Mouse (Mus musculus): ENCODE results near the gene Olfr178. TPM values are rescaled to one million over a fixed set of nuclear protein-coding genes. Genes with fewer than 3 reads are reported as not detected.

Gene Olfr178
- polyA plus RNA-seq (2014; fragmentation: Nextera tagmentation; extraction: Ambion mirVana) = not detected in 2 replicates

- Histone ChIP-seq H3K9ac (ENCODE audit: low read depth, low read length) (no peak within 1 kb of the TSS), H3K27ac (ENCODE audit: low read depth, low read length) (no peak within 1 kb of the TSS), H3K27me3 (ENCODE audit: control insufficient read depth, insufficient read depth, low read length) (no peaks in the 10 kb centered on the region), H3K36me3 (ENCODE audit: control insufficient read depth, insufficient read depth, low read length) (no peaks in the 10 kb centered on the region), H3K9me3 (replicated peaks; ENCODE audit: control insufficient read depth, low read length) (no peaks in the 10 kb centered on the region), H3K4me1 (ENCODE audit: control insufficient read depth, insufficient read depth, low read length) (no peaks in the 10 kb centered on the region), H3K4me2 (no peak within 1 kb of the TSS), H3K4me3 (ENCODE audit: low read depth, low read length) (no peak within 1 kb of the TSS)
- no peak for ATAC-seq (replicated peaks; ENCODE audit: insufficient number of reproducible peaks, low FRiP score, low TSS enrichment)
- WGBS (ENCODE audit: insufficient replicate concordance) = 78% methylated on average over 3 of the region's 3 CpGs
Measured at GRCm38 (mm10) chr16:58891963-58892362, at the start of gene Olfr178. Olfr178 (minus strand) TSS chr16:58892063.

GRCm38 (mm10) chr16:58929292-58929691 is 37.4 kb upstream of the Olfr178 start, which contains the start of gene Olfr180:
Olfr180 (minus strand) TSS chr16:58929392.
- no peaks in the 10 kb centered on the region for H3K9me3 ChIP-seq (replicated peaks; ENCODE audit: control insufficient read depth, low read length)
- H3K4me3 ChIP-seq (ENCODE audit: low read depth, low read length) = no peak within 1 kb of the TSS
- no peak within 1 kb of the TSS for H3K9ac ChIP-seq (ENCODE audit: low read depth, low read length)
- no peaks in the 10 kb centered on the region for H3K36me3 ChIP-seq (ENCODE audit: control insufficient read depth, insufficient read depth, low read length)
- H3K27ac ChIP-seq (ENCODE audit: low read depth, low read length) = no peak within 1 kb of the TSS
- no peaks in the 10 kb centered on the region for H3K4me1 ChIP-seq (ENCODE audit: control insufficient read depth, insufficient read depth, low read length)
- no peak within 1 kb of the TSS for H3K4me2 ChIP-seq
- ATAC-seq (replicated peaks; ENCODE audit: insufficient number of reproducible peaks, low FRiP score, low TSS enrichment) = no peak
- 72% methylated on average over 4 of the region's 4 CpGs for WGBS (ENCODE audit: insufficient replicate concordance)
- no peaks in the 10 kb centered on the region for H3K27me3 ChIP-seq (ENCODE audit: control insufficient read depth, insufficient read depth, low read length)

GRCm38 (mm10) chr16:58928655-58929054 is 36.8 kb upstream of the Olfr178 start, which contains the start of gene Olfr181:
Olfr181 (minus strand) TSS chr16:58928755.
- H3K4me3 ChIP-seq (ENCODE audit: low read depth, low read length) = no peak within 1 kb of the TSS
- no peak within 1 kb of the TSS for H3K27ac ChIP-seq (ENCODE audit: low read depth, low read length)
- no peaks in the 10 kb centered on the region for H3K27me3 ChIP-seq (ENCODE audit: control insufficient read depth, insufficient read depth, low read length)
- 40% methylated on average over 1 of the region's 1 CpGs for WGBS (ENCODE audit: insufficient replicate concordance)
- no peaks in the 10 kb centered on the region for H3K9me3 ChIP-seq (replicated peaks; ENCODE audit: control insufficient read depth, low read length)
- no peaks in the 10 kb centered on the region for H3K36me3 ChIP-seq (ENCODE audit: control insufficient read depth, insufficient read depth, low read length)
- no peak within 1 kb of the TSS for H3K4me2 ChIP-seq
- H3K4me1 ChIP-seq (ENCODE audit: control insufficient read depth, insufficient read depth, low read length) = no peaks in the 10 kb centered on the region
- ATAC-seq (replicated peaks; ENCODE audit: insufficient number of reproducible peaks, low FRiP score, low TSS enrichment) = no peak
- H3K9ac ChIP-seq (ENCODE audit: low read depth, low read length) = no peak within 1 kb of the TSS

- Histone ChIP-seq H3K4me1 (ENCODE audit: control insufficient read depth, insufficient read depth, low read length) (no peaks in the 10 kb centered on the region), H3K9ac (ENCODE audit: low read depth, low read length) (no peak overlapping the region), H3K27me3 (ENCODE audit: control insufficient read depth, insufficient read depth, low read length) (no peaks in the 10 kb centered on the region), H3K4me2 (no peak overlapping the region), H3K27ac (ENCODE audit: low read depth, low read length) (no peak overlapping the region), H3K4me3 (ENCODE audit: low read depth, low read length) (no peak overlapping the region), H3K9me3 (replicated peaks; ENCODE audit: control insufficient read depth, low read length) (no peaks in the 10 kb centered on the region), H3K36me3 (ENCODE audit: control insufficient read depth, insufficient read depth, low read length) (no peaks in the 10 kb centered on the region)
- WGBS (ENCODE audit: insufficient replicate concordance) = 90% methylated on average over 2 of the region's 2 CpGs
- no peak for ATAC-seq (replicated peaks; ENCODE audit: insufficient number of reproducible peaks, low FRiP score, low TSS enrichment)
Measured at GRCm38 (mm10) chr16:58884416-58884815, 7.4 kb downstream of the Olfr178 start.

GRCm38 (mm10) chr16:58874668-58875067 is 17.2 kb downstream of the Olfr178 start, which contains the start of gene Olfr177:
Olfr177 (minus strand) TSS chr16:58874768.
- H3K4me2 ChIP-seq = no peak within 1 kb of the TSS
- no peak within 1 kb of the TSS for H3K4me3 ChIP-seq (ENCODE audit: low read depth, low read length)
- H3K9ac ChIP-seq (ENCODE audit: low read depth, low read length) = no peak within 1 kb of the TSS
- no peaks in the 10 kb centered on the region for H3K27me3 ChIP-seq (ENCODE audit: control insufficient read depth, insufficient read depth, low read length)
- no peaks in the 10 kb centered on the region for H3K9me3 ChIP-seq (replicated peaks; ENCODE audit: control insufficient read depth, low read length)
- H3K36me3 ChIP-seq (ENCODE audit: control insufficient read depth, insufficient read depth, low read length) = no peaks in the 10 kb centered on the region
- no peak for ATAC-seq (replicated peaks; ENCODE audit: insufficient number of reproducible peaks, low FRiP score, low TSS enrichment)
- H3K4me1 ChIP-seq (ENCODE audit: control insufficient read depth, insufficient read depth, low read length) = no peaks in the 10 kb centered on the region
- H3K27ac ChIP-seq (ENCODE audit: low read depth, low read length) = no peak within 1 kb of the TSS
- 42% methylated on average over 1 of the region's 1 CpGs for WGBS (ENCODE audit: insufficient replicate concordance)

- no peak overlapping the region for H3K27ac ChIP-seq (ENCODE audit: low read depth, low read length)
- no peaks in the 10 kb centered on the region for H3K9me3 ChIP-seq (replicated peaks; ENCODE audit: control insufficient read depth, low read length)
- no peaks in the 10 kb centered on the region for H3K27me3 ChIP-seq (ENCODE audit: control insufficient read depth, insufficient read depth, low read length)
- no peak for ATAC-seq (replicated peaks; ENCODE audit: insufficient number of reproducible peaks, low FRiP score, low TSS enrichment)
- no peak overlapping the region for H3K9ac ChIP-seq (ENCODE audit: low read depth, low read length)
- H3K4me1 ChIP-seq (ENCODE audit: control insufficient read depth, insufficient read depth, low read length) = no peaks in the 10 kb centered on the region
- no peak overlapping the region for H3K4me2 ChIP-seq
- H3K36me3 ChIP-seq (ENCODE audit: control insufficient read depth, insufficient read depth, low read length) = no peaks in the 10 kb centered on the region
- no peak overlapping the region for H3K4me3 ChIP-seq (ENCODE audit: low read depth, low read length)
- WGBS (ENCODE audit: insufficient replicate concordance) = 56% methylated on average over 1 of the region's 1 CpGs
Measured at GRCm38 (mm10) chr16:58861479-58861878, 30.4 kb downstream of the Olfr178 start.

- no peak overlapping the region for H3K4me2 ChIP-seq
- no peaks in the 10 kb centered on the region for H3K9me3 ChIP-seq (replicated peaks; ENCODE audit: control insufficient read depth, low read length)
- WGBS (ENCODE audit: insufficient replicate concordance) = 79% methylated on average over 2 of the region's 2 CpGs
- no peak overlapping the region for H3K9ac ChIP-seq (ENCODE audit: low read depth, low read length)
- no peak for ATAC-seq (replicated peaks; ENCODE audit: insufficient number of reproducible peaks, low FRiP score, low TSS enrichment)
- no peak overlapping the region for H3K27ac ChIP-seq (ENCODE audit: low read depth, low read length)
- no peak overlapping the region for H3K4me3 ChIP-seq (ENCODE audit: low read depth, low read length)
- no peaks in the 10 kb centered on the region for H3K27me3 ChIP-seq (ENCODE audit: control insufficient read depth, insufficient read depth, low read length)
- H3K36me3 ChIP-seq (ENCODE audit: control insufficient read depth, insufficient read depth, low read length) = no peaks in the 10 kb centered on the region
- H3K4me1 ChIP-seq (ENCODE audit: control insufficient read depth, insufficient read depth, low read length) = no peaks in the 10 kb centered on the region
Measured at GRCm38 (mm10) chr16:58860032-58860737, 31.7 kb downstream of the Olfr178 start.

Data from heart, embryonic 11.5 days (tissue).